Mouse (Mus musculus) lung, adult 2 months (tissue): ENCODE data around the gene Kidins220.

Experiments
- CTCF ChIP-seq: fragments of 200-500 bp; IDR thresholded peaks from 2 replicates; pipeline ENCODE4 v1.5.1; 2011; ENCODE audit warnings: mild to moderate bottlenecking, low read length, control low read depth; ENCODE audit not compliant: insufficient read depth
- POLR2A ChIP-seq: fragments of 200-500 bp; IDR thresholded peaks from 2 replicates; pipeline ENCODE4 v1.6.1; 2011; ENCODE audit warnings: low read depth, mild to moderate bottlenecking, control low read depth, low read length, borderline replicate concordance; ENCODE audit errors: extremely low read depth

- TF ChIP-seq CTCF (no peak), POLR2A (no peak)
Measured at GRCm38 (mm10) chr12:25099313-25099562, 124.5 kb downstream of the Kidins220 start.
